Mouse (Mus musculus): ENCODE results near the gene Spdye4a. TPM values are rescaled to one million over a fixed set of nuclear protein-coding genes. Genes with fewer than 3 reads are reported as not detected.

Spdye4a gene
- polyA plus RNA-seq, 1 experiment from 2014 or later: not detected

DNA sequence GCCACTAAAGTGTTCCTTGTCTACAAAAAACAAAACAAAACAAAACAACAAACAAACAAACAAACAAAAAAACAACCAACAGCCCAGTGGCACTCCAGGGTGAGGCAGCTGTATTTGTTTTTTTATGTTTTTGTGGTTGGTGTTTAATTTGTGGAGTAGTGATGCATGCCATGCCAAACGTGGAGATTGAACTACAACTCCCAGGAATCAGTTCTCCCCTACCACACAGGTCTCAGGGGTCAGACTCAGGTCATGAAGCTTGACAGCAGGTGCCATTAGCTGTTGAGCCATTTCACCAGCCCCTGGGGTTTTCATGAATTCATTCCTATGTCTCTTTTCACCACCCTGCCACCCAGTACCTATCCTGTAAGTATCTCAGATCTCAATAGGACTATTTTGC is 38.7 kb upstream of the Spdye4a start:
- H3K9ac ChIP-seq (ENCODE audit: low read depth, low read length): no peak overlapping the region
- H3K36me3 ChIP-seq (ENCODE audit: control insufficient read depth, insufficient read depth, low read length): peaks cover 24% of the 10 kb centered on the region
- WGBS: 40% methylated on average over 1 of the region's 1 CpGs
- no peak overlapping the region for H3K4me3 ChIP-seq (ENCODE audit: low read length)
- no peak overlapping the region for H3K4me2 ChIP-seq (ENCODE audit: low read length)
- no peak overlapping the region for H3K27ac ChIP-seq (ENCODE audit: low read depth, low read length)
- peaks cover 20% of the 10 kb centered on the region for H3K4me1 ChIP-seq (ENCODE audit: control insufficient read depth, insufficient read depth, low read depth, low read length)
- no peak for ATAC-seq
- no peaks in the 10 kb centered on the region for H3K9me3 ChIP-seq (ENCODE audit: control insufficient read depth, low read length)
- H3K27me3 ChIP-seq (replicated peaks; ENCODE audit: control insufficient read depth, insufficient read depth, low read length): no peaks in the 10 kb centered on the region

DNA sequence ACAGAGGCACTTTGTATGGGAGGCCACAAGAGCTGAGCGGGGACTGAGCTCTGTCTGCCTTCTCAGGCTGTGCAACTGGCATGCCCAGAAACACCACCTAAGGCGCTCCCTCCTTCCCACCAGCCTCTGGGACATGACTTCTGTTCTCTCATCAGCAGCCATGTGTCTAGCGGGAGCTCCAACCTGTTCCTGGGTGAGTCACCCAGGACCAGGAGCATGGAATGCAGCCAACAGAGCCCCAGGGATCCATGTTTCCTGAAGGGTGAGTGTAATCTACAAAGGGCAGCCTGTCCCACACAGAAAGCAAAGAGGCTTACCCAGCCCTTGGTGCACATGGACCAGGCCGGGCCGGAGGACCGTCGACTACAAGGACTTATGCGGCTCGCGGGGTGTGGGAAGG is 38.0 kb upstream of the Spdye4a start:
- H3K4me2 ChIP-seq (ENCODE audit: low read length): no peak overlapping the region
- no peaks in the 10 kb centered on the region for H3K9me3 ChIP-seq (ENCODE audit: control insufficient read depth, low read length)
- no peak overlapping the region for H3K4me3 ChIP-seq (ENCODE audit: low read length)
- ATAC-seq: no peak
- H3K9ac ChIP-seq (ENCODE audit: low read depth, low read length): no peak overlapping the region
- no peaks in the 10 kb centered on the region for H3K27me3 ChIP-seq (replicated peaks; ENCODE audit: control insufficient read depth, insufficient read depth, low read length)
- H3K27ac ChIP-seq (ENCODE audit: low read depth, low read length): no peak overlapping the region
- H3K4me1 ChIP-seq (ENCODE audit: control insufficient read depth, insufficient read depth, low read depth, low read length): peaks cover 17% of the 10 kb centered on the region
- 97% methylated on average over 10 of the region's 10 CpGs for WGBS
- peaks cover 28% of the 10 kb centered on the region for H3K36me3 ChIP-seq (ENCODE audit: control insufficient read depth, insufficient read depth, low read length)

DNA sequence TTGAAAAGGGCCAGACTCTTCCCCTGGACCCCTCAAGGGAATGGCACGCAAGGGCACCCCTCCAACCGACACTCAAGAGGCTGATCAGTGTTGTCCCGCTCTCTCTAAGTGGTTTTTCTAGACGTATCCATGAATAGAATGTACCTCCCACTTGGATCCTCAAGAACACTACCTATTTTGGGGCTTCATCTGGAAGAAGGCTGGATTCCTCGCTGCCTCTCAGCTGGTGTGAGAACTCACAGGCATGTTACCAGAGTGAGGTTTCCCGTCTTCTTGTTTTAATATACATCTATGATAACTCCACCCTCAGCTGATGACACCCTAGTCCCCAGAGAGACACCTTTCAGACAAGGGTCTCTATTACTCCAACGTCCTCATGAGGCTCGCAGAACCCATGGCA is 34.9 kb upstream of the Spdye4a start:
- no peak for ATAC-seq
- H3K27me3 ChIP-seq (replicated peaks; ENCODE audit: control insufficient read depth, insufficient read depth, low read length): peaks cover 10% of the 10 kb centered on the region
- H3K4me1 ChIP-seq (ENCODE audit: control insufficient read depth, insufficient read depth, low read depth, low read length): no peaks in the 10 kb centered on the region
- no peak overlapping the region for H3K4me2 ChIP-seq (ENCODE audit: low read length)
- 94% methylated on average over 8 of the region's 8 CpGs for WGBS
- peaks cover 31% of the 10 kb centered on the region for H3K36me3 ChIP-seq (ENCODE audit: control insufficient read depth, insufficient read depth, low read length)
- H3K4me3 ChIP-seq (ENCODE audit: low read length): no peak overlapping the region
- H3K9ac ChIP-seq (ENCODE audit: low read depth, low read length): no peak overlapping the region
- no peaks in the 10 kb centered on the region for H3K9me3 ChIP-seq (ENCODE audit: control insufficient read depth, low read length)
- H3K27ac ChIP-seq (ENCODE audit: low read depth, low read length): no peak overlapping the region

DNA sequence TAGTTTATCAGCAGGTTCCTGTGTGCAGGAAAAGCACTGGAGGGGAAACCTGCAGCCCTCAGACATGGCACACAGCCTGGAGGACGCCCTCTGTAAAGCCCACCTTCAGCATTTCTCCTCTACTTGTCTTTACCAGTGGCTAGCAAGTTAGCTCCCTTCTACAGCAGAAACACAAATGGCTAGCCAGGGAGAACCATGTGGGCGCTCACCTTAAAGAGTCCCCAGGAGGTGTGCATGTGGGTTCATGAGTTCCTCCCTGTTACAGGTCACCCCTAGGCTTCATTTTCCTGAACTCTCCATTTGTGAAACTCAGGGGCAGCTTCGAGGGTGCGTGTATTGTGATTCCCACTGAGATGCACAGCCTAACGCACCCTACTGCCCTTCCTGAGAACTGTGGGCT is 29.1 kb upstream of the Spdye4a start:
- Histone ChIP-seq H3K4me1 (ENCODE audit: control insufficient read depth, insufficient read depth, low read depth, low read length) (peaks cover 17% of the 10 kb centered on the region), H3K4me2 (ENCODE audit: low read length) (no peak overlapping the region)
- WGBS: 93% methylated on average over 5 of the region's 5 CpGs

DNA sequence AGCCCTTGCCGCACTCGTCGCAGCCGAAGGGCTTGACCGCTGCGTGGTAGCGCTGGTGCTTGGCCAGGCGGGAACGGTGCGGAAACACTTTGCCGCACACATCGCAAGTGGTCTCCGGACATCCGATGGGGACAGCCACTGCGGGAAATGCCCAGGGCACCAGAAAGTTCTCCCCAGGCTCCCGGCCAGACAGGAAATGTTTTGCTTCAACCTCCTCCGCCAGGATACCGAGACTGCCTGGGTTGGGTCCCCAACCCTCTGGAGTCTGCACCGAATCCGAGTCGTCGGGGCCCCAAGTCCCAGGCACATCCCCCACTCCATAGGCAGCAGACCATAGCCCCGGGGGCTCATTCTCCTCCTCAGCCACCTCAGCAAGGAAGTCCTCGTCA is 28.4 kb upstream of the Spdye4a start:
- WGBS: 38% methylated on average over 24 of the region's 24 CpGs
- Histone ChIP-seq H3K9me3 (ENCODE audit: control insufficient read depth, low read length) (peaks cover 2% of the 10 kb centered on the region; the same call in 1 of the 2 replicates), H3K4me2 (ENCODE audit: low read length) (no peak overlapping the region), H3K36me3 (ENCODE audit: control insufficient read depth, insufficient read depth, low read length) (peaks cover 40% of the 10 kb centered on the region), H3K4me3 (ENCODE audit: low read length) (no peak overlapping the region), H3K27ac (ENCODE audit: low read depth, low read length) (no peak overlapping the region), H3K9ac (ENCODE audit: low read depth, low read length) (no peak overlapping the region), H3K4me1 (ENCODE audit: control insufficient read depth, insufficient read depth, low read depth, low read length) (peaks cover 17% of the 10 kb centered on the region), H3K27me3 (replicated peaks; ENCODE audit: control insufficient read depth, insufficient read depth, low read length) (peaks cover 28% of the 10 kb centered on the region)
- ATAC-seq: no peak

More for the DNA sequence above, 29.1 kb upstream of the Spdye4a start:
- Histone ChIP-seq H3K4me3 (ENCODE audit: low read length) (no peak overlapping the region), H3K9me3 (ENCODE audit: control insufficient read depth, low read length) (peaks cover 2% of the 10 kb centered on the region; the same call in 1 of the 2 replicates), H3K9ac (ENCODE audit: low read depth, low read length) (no peak overlapping the region), H3K27me3 (replicated peaks; ENCODE audit: control insufficient read depth, insufficient read depth, low read length) (peaks cover 28% of the 10 kb centered on the region), H3K27ac (ENCODE audit: low read depth, low read length) (no peak overlapping the region), H3K36me3 (ENCODE audit: control insufficient read depth, insufficient read depth, low read length) (peaks cover 42% of the 10 kb centered on the region)
- no peak for ATAC-seq

DNA sequence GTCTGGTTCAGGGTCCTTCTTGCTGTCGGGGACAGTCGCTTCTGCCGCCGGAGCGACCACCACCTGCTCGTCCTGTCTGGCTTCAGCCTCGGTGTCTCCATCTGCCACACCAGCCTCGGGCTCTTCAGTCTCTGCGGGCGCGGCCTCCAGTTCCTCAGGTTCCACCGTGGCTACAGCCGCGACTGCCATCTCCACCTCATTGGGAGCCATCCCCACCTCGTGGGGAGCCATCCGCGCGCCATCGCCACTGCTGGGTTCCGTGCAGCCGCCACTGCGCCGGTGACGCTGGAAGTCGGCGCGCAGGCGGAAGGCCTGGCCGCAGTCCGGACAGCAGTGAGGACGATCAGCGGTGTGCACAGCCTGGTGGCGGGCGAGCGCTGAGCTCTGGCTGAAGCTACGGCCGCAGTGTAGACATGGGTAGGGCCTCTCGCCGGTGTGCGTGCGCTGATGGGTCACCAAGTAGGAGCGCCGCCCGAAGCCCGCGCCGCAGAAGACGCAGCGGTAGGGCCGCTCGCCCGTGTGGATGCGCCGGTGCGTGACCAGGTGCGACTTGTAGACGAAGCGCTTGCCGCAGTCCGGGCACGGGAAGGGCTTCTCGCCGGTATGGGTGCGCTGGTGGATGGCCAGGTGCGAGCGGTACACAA is 27.9 kb upstream of the Spdye4a start:
- WGBS: 19% methylated on average over 66 of the region's 66 CpGs
- no peak for ATAC-seq
- Histone ChIP-seq H3K9me3 (ENCODE audit: control insufficient read depth, low read length) (peaks cover 2% of the 10 kb centered on the region; the same call in 1 of the 2 replicates), H3K4me3 (ENCODE audit: low read length) (0 out of 2 replicates have a peak overlapping the region, but pooled peaks have one; percentile 6), H3K27me3 (replicated peaks; ENCODE audit: control insufficient read depth, insufficient read depth, low read length) (peaks cover 28% of the 10 kb centered on the region), H3K36me3 (ENCODE audit: control insufficient read depth, insufficient read depth, low read length) (peaks cover 38% of the 10 kb centered on the region), H3K27ac (ENCODE audit: low read depth, low read length) (no peak overlapping the region), H3K9ac (ENCODE audit: low read depth, low read length) (no peak overlapping the region), H3K4me2 (ENCODE audit: low read length) (no peak overlapping the region; the same call in 1 of the 2 replicates), H3K4me1 (ENCODE audit: control insufficient read depth, insufficient read depth, low read depth, low read length) (peaks cover 17% of the 10 kb centered on the region)

DNA sequence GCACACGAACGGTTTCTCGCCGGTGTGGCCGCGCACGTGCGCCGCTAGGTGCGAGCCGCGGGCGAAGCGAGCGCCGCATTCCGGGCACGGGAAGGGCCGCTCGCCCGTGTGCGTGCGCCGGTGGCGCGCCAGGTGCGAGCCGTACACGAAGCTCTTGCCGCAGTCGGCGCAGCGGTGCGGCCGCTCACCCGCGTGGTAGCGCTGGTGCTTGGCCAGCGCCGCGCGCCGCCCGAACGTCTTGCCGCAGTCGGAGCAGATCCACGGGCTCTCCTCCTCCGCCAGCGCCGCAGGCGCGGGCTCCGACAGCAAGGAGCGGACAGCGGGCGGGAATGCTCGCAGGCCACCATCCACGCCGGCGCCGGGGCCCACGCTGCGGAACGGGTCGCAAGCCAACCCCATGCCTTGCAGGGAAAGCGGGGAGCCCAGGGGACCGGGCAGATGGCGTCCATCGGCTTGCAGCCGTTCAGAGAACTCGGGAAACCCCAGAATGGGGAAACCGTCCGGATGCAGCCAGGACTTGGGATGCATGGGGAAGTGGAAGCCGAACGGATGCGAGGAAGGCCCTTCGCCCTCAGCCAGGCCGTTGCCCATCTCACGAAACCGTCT is 27.3 kb upstream of the Spdye4a start:
- 8% methylated on average over 79 of the region's 81 CpGs for WGBS
- H3K27ac ChIP-seq (ENCODE audit: low read depth, low read length): no peak overlapping the region
- H3K4me1 ChIP-seq (ENCODE audit: control insufficient read depth, insufficient read depth, low read depth, low read length): peaks cover 17% of the 10 kb centered on the region
- peak overlapping the region; percentile 52 for H3K9ac ChIP-seq (ENCODE audit: low read depth, low read length)
- peak overlapping the region; percentile 56 for H3K4me2 ChIP-seq (ENCODE audit: low read length)
- H3K9me3 ChIP-seq (ENCODE audit: control insufficient read depth, low read length): peaks cover 2% of the 10 kb centered on the region; the same call in 1 of the 2 replicates
- H3K27me3 ChIP-seq (replicated peaks; ENCODE audit: control insufficient read depth, insufficient read depth, low read length): peaks cover 28% of the 10 kb centered on the region
- H3K36me3 ChIP-seq (ENCODE audit: control insufficient read depth, insufficient read depth, low read length): peaks cover 37% of the 10 kb centered on the region
- H3K4me3 ChIP-seq (ENCODE audit: low read length): peak overlapping the region; percentile 30
- 0 out of 2 replicates have a peak, but pooled peaks have one; percentile 2 for ATAC-seq

DNA sequence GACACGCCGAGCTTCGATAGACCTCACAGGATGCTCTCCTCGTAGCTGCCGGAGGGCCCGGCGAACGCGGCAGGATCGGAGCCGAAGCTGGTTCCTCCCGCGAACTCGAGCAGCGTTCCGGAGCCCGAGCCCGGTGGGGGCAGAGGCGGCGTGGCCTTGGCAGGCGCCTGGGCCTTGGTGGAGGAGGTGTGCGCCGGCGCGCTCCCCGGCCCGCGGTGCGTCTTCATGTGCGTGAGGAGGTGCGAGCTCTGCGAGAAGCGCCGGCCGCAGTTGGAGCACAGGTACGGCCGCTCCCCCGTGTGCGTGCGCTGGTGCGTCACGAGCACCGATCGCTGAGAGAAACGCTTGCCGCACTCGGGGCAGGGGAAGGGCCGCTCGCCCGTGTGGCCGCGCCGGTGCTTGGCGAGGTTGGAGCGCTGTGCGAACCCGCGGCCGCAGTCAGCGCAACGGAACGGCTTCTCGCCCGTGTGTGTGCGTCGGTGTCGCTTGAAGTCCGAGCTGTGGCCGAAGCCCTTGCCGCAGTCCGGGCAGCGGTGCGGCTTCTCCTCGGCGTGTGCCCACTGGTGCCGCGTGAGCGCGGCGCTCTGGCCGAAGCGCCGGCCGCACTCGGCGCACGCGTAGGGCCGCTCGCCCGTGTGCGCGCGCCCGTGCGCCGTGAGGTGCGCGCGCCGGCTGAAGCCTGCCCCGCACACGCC is 26.6 kb upstream of the Spdye4a start:
- H3K9me3 ChIP-seq (ENCODE audit: control insufficient read depth, low read length): peaks cover 2% of the 10 kb centered on the region; the same call in 1 of the 2 replicates
- peaks cover 17% of the 10 kb centered on the region for H3K4me1 ChIP-seq (ENCODE audit: control insufficient read depth, insufficient read depth, low read depth, low read length)
- peak overlapping the region; percentile 52 for H3K9ac ChIP-seq (ENCODE audit: low read depth, low read length)
- no peak overlapping the region for H3K27ac ChIP-seq (ENCODE audit: low read depth, low read length)
- WGBS: 11% methylated on average over 100 of the region's 103 CpGs
- peak overlapping the region; percentile 56 for H3K4me2 ChIP-seq (ENCODE audit: low read length)
- H3K36me3 ChIP-seq (ENCODE audit: control insufficient read depth, insufficient read depth, low read length): peaks cover 36% of the 10 kb centered on the region
- H3K4me3 ChIP-seq (ENCODE audit: low read length): peak overlapping the region; percentile 30
- H3K27me3 ChIP-seq (replicated peaks; ENCODE audit: control insufficient read depth, insufficient read depth, low read length): peaks cover 26% of the 10 kb centered on the region
- ATAC-seq: no peak

DNA sequence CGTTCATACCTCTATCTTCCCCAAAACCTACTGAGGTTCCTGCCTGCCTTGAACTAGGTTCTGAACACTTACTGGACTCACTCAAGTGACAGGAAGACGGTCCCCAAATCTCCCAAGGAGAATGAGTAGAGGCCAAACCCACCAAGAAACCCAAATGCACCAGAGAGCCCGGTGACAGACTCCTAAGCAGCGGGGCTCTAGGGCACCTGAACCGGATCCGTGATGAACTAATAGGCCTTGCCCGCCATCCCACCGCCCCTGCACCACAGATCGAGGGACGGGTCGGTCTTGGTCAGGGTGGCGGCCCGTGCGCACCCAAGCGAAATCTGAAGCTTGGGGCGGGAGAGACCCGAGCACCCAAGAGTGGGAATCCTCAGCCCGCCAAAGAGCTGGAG is 26.1 kb upstream of the Spdye4a start:
- Histone ChIP-seq H3K27me3 (replicated peaks; ENCODE audit: control insufficient read depth, insufficient read depth, low read length) (peaks cover 22% of the 10 kb centered on the region), H3K4me2 (ENCODE audit: low read length) (no peak overlapping the region; the same call in 1 of the 2 replicates), H3K4me3 (ENCODE audit: low read length) (no peak overlapping the region), H3K4me1 (ENCODE audit: control insufficient read depth, insufficient read depth, low read depth, low read length) (peaks cover 17% of the 10 kb centered on the region), H3K36me3 (ENCODE audit: control insufficient read depth, insufficient read depth, low read length) (peaks cover 38% of the 10 kb centered on the region), H3K27ac (ENCODE audit: low read depth, low read length) (no peak overlapping the region), H3K9ac (ENCODE audit: low read depth, low read length) (no peak overlapping the region), H3K9me3 (ENCODE audit: control insufficient read depth, low read length) (peaks cover 2% of the 10 kb centered on the region; the same call in 1 of the 2 replicates)
- no peak for ATAC-seq
- 50% methylated on average over 18 of the region's 18 CpGs for WGBS
